Mouse (Mus musculus) small intestine, adult 2 months (tissue): Measurements from ENCODE around the gene Cipc. TPM values are rescaled to one million over a fixed set of nuclear protein-coding genes. Genes with fewer than 3 reads are reported as not detected.
A peak's percentile ranks its signal among the peaks of the same experiment; 100 is the strongest.

Experiments used
- H3K27ac ChIP-seq: fragments of 200-500 bp; 2 replicates; pipeline ENCODE4 v1.5.1; 2012; ENCODE audit warnings: low read depth, low read length, control low read depth, inconsistent platforms; ENCODE audit not compliant: insufficient read depth
- H3K27me3 ChIP-seq: fragments of 200-500 bp; 2 replicates; pipeline ENCODE4 v1.6.1; 2012; ENCODE audit warnings: mild to moderate bottlenecking, moderate library complexity, low read length, inconsistent platforms; ENCODE audit not compliant: control insufficient read depth, insufficient read depth
- H3K36me3 ChIP-seq: fragments of 200-500 bp; 2 replicates; pipeline ENCODE4 v1.6.1; 2012; ENCODE audit warnings: mild to moderate bottlenecking, low read length, control low read depth, inconsistent platforms; ENCODE audit not compliant: control insufficient read depth, insufficient read depth
- H3K4me1 ChIP-seq: fragments of 200-500 bp; 2 replicates; pipeline ENCODE4 v1.6.1; 2012; ENCODE audit warnings: low read length, inconsistent platforms, mixed read lengths; ENCODE audit not compliant: control insufficient read depth, insufficient read depth, insufficient read length
- H3K4me3 ChIP-seq: fragments of 200-500 bp; 2 replicates; pipeline ENCODE4 v1.5.1; 2012; ENCODE audit warnings: low read depth, mild to moderate bottlenecking, control low read depth, inconsistent platforms, low read length, moderate library complexity
- CTCF ChIP-seq: fragments of 200-500 bp; IDR thresholded peaks from 2 replicates; pipeline ENCODE4 v1.5.1; 2012; ENCODE audit warnings: low read depth, mild to moderate bottlenecking, control low read depth, inconsistent platforms, low read length, moderate library complexity, mixed read lengths; ENCODE audit not compliant: insufficient replicate concordance, insufficient read length; ENCODE audit errors: extremely low read depth
- POLR2A ChIP-seq: fragments of 200-500 bp; IDR thresholded peaks from 2 replicates; pipeline ENCODE4 v1.6.1; 2012; ENCODE audit warnings: low read depth, mild to moderate bottlenecking, control low read depth, inconsistent platforms, low read length, moderate library complexity
- WGBS: fragments of 180-500 bp; shearing (Covaris S2); methylation state at CpG from one replicate; pipeline ENCODE4 v1.1.7; 2018; 5-methylcytosine and 5-hydroxymethylcytosine counted together
- polyA plus RNA-seq: library from polyadenylated mRNA; depleted of rRNA; stranded (reverse); fragments of >200 nt; gene quantifications from 2 replicates; pipeline ENCODE4 v1.2.3, GENCODE M21; 2012

Cipc gene
- polyA plus RNA-seq, 1 experiment: 16.3 TPM

DNA sequence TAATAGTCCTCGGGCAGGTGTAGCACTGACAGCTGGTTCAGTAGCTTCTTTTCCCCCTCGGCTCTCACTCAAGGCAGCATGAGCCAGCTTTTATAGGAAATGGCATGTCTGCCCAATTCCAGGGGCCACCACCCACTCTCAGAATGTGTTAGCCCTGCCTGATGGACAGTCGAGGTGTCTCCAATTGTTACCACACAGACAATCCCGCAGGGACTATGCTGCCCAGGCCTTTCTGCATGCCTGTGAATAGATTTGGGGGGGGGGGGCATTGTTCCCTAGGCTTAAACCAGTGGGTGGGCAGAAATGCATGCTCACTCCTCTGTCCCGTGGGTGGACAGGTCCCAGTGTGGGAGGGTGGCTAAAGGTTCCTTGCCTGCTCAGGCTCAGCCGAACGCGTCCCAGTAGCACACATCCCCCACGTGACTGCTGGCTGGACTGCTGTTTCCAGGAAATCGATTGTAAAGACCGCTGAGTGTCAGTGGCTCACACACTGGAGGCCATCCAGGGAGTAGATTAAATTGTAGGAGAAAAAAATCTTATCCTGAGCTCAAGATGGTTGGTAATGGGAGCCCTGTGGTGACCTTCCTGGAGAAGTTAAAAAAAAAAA lies 28.4 kb upstream of the Cipc start:
- WGBS: 22% methylated on average over 11 of the region's 11 CpGs
- H3K4me3 ChIP-seq: no peak overlapping the region
- no peak overlapping the region for H3K27ac ChIP-seq
- H3K36me3 ChIP-seq: no peaks in the 10 kb centered on the region
- no peak for TF ChIP-seq POLR2A
- no peak for TF ChIP-seq CTCF
- H3K27me3 ChIP-seq: no peaks in the 10 kb centered on the region
- H3K4me1 ChIP-seq: peaks cover 20% of the 10 kb centered on the region

DNA sequence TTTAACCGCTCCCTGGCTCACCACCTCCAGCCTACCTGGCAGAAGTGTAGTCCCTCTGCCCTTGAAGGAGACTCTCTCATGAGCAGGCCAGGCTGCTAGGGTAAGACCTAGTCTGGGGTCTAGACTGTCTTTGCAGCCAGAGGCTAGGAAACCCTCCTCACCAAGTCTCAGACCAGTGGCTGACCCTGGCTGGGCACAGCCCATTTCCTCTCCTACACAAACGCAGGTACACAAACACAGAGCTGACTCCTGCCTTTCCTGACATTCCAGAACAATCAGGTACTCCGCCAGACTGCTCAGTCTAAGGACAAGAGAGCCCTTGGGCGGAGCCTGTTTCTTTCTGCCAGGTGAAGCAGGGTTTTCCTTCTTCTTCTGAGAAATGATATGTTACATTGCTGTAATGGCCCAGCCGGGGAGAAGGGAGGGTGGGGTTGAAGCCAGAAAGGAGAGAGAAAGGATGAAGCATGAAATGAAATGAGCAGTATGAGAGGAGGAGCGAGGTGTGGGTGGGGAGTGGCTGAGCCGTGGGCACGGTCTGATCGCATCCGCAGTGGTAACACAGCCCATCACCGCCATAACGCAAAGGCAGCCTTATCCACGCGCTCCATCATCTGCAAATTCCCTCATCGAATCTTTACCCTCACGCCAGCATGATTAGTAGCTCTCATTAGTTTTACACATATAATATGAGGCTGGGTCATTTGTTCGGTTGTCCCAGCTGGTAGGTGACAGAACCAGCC lies 27.7 kb upstream of the Cipc start:
- Histone ChIP-seq H3K36me3 (no peaks in the 10 kb centered on the region), H3K4me3 (no peak overlapping the region), H3K27me3 (no peaks in the 10 kb centered on the region), H3K27ac (no peak overlapping the region), H3K4me1 (peaks cover 22% of the 10 kb centered on the region)
- TF ChIP-seq CTCF (no peak), POLR2A (no peak)
- WGBS: 62% methylated on average over 17 of the region's 17 CpGs

DNA sequence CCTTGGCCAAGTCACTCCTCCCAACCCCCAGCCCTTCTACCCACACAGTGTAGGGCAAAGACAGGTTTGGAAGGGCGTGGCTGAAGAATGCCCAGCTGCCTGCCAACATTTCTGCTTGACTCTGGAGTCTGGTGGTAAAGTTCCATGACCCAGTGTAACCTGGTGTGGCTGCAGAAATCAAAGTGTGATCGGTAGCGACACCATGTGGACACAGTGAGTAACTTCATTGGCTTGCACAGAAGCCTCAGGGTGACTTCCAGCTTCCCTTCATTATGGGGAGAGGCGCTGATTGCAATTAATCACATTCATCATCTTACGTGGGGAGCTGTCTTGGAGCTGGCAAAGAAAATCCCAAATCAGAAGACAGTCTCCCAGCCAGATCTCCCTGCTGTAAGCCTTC lies 23.0 kb upstream of the Cipc start:
- Histone ChIP-seq H3K27ac (no peak overlapping the region), H3K27me3 (no peaks in the 10 kb centered on the region), H3K4me3 (no peak overlapping the region), H3K4me1 (peaks cover 8% of the 10 kb centered on the region; the same call in 1 of the 2 replicates), H3K36me3 (no peaks in the 10 kb centered on the region)
- TF ChIP-seq POLR2A (no peak), CTCF (peak; percentile 80; the same call in 1 of the 2 replicates)
- 0% methylated on average over 5 of the region's 5 CpGs for WGBS

DNA sequence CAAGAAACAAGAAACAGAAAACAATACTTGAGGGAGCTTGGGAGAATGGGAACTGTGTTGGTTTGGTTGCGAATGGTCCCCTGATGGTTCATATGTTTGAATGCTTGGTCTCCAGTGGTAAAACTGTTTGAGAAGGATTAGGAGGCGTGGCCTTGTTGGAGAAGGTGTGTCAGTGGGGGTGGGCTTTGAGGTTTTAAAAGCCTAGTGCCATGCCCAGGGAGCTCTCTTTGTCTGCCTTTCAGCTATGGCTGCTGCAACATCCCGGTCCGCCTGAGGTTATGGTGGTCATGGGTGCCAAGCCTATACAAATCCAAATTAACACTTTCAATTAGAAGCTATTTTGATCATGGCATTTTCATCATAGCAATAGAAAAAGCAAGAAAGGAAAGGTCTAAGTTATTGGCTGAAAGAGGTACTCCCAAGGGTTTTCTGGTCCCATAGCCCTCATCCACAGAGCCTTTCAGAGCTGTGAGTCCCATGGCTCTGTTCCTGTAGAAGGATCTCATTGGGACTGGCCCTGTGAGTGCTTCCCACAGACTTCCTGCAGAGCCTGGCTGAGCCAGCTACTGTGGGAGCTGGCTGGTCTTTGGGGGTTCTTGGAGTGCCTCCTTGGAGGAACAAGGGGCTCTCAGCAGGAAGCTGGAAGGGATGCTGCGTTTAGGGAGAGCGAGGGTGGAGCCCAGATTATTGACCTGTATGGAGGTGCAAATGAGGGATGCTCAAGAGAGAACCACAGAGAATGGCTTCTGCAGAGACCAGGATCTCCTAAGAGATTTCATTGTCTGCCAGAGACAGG lies 15.7 kb upstream of the Cipc start:
- no peaks in the 10 kb centered on the region for H3K36me3 ChIP-seq
- H3K4me3 ChIP-seq: no peak overlapping the region
- H3K27ac ChIP-seq: peak overlapping the region; percentile 83
- H3K27me3 ChIP-seq: no peaks in the 10 kb centered on the region
- 91% methylated on average over 6 of the region's 6 CpGs for WGBS
- no peak for TF ChIP-seq POLR2A
- no peak for TF ChIP-seq CTCF
- H3K4me1 ChIP-seq: peaks cover 12% of the 10 kb centered on the region; the same call in 1 of the 2 replicates

DNA sequence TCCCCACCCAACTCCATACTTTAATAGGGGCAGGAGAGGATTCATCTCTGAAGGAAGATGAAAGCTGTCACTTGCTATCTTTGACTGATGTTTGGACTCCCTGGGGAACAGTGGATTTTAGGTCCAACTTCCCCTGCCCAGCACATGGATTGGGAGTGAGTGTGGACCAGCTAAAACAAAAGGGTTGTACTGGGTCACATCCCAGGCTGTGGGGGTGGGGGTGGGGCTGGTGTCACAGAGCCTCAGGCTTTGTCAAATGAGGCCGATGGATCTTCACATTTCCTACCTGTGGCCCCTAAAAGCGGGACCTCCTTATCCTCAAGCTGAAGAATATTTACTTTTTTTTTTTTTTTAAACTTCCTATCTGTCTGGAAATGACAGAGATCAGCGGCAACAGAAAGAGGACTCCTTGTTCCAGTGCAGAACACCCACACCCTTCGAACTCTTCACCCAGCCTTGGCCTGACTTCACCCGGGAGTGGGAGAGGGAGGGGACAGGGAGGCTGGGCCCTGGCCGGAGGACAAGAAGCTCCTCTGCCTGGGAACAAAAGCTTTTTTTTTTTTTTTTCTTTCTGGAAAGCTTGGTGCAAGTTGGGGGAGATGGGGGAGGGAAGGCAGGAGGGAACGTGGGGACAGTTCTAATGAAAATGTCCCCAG lies 14.8 kb upstream of the Cipc start:
- no peak overlapping the region for H3K4me3 ChIP-seq
- no peak for TF ChIP-seq POLR2A
- TF ChIP-seq CTCF: no peak
- 13% methylated on average over 7 of the region's 7 CpGs for WGBS
- peaks cover 12% of the 10 kb centered on the region; the same call in 1 of the 2 replicates for H3K4me1 ChIP-seq
- H3K36me3 ChIP-seq: no peaks in the 10 kb centered on the region
- H3K27ac ChIP-seq: peak overlapping the region; percentile 83
- no peaks in the 10 kb centered on the region for H3K27me3 ChIP-seq

DNA sequence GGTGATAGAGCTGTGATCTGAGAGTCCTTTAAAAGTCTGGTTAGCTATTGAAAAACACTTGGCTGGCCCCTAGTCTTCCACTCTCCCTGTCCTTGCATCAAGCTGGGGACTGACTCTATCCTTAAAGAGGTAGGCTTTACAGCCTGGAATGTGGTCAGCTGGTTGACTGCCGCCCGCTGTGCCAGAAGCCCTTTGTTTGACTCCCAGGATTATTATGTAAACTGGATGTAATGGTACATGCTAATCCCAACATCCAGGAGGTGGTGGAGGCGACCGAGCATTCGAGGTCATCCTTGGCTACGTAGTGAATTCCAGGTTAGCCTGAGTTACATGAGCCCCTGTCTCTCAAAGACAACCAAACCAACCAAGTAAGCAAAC lies 14.3 kb upstream of the Cipc start:
- Histone ChIP-seq H3K27ac (peak overlapping the region; percentile 41), H3K36me3 (no peaks in the 10 kb centered on the region), H3K4me1 (peaks cover 12% of the 10 kb centered on the region; the same call in 1 of the 2 replicates), H3K4me3 (no peak overlapping the region), H3K27me3 (no peaks in the 10 kb centered on the region)
- 55% methylated on average over 6 of the region's 6 CpGs for WGBS
- TF ChIP-seq POLR2A: no peak
- TF ChIP-seq CTCF: no peak

DNA sequence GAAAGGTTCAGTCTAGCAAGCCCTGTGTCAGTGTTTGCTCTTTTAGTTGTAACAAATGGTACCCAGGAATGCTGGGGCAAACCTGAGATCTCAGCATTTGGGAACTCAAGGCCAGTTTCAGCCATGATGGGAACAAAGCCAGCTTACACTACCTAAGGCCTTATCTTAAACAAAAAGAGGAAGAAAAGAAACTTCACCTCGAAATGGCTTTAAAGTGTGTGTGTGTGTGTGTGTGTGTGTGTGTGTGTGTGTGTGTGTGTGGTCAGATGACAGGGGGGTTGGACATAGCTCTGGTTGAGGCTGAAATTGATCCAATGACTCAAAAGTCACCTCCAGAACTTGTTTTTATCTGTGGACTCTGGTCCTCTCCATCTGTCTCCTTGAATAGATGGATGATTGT lies 12.1 kb upstream of the Cipc start:
- Histone ChIP-seq H3K4me1 (peaks cover 12% of the 10 kb centered on the region; the same call in 1 of the 2 replicates), H3K27me3 (no peaks in the 10 kb centered on the region), H3K27ac (no peak overlapping the region), H3K36me3 (no peaks in the 10 kb centered on the region), H3K4me3 (no peak overlapping the region)
- TF ChIP-seq CTCF (no peak), POLR2A (no peak)
- WGBS: 14% methylated on average over 1 of the region's 1 CpGs
